Mouse (Mus musculus) urinary bladder, postnatal 10 days (tissue): Measurements from ENCODE around the gene Ift43.

Experiments
- DNase-seq: peaks from one replicate; pipeline ENCODE4 v3.0.0; 2022; ENCODE audit warnings: low spot score

The Ift43 gene

DNA sequence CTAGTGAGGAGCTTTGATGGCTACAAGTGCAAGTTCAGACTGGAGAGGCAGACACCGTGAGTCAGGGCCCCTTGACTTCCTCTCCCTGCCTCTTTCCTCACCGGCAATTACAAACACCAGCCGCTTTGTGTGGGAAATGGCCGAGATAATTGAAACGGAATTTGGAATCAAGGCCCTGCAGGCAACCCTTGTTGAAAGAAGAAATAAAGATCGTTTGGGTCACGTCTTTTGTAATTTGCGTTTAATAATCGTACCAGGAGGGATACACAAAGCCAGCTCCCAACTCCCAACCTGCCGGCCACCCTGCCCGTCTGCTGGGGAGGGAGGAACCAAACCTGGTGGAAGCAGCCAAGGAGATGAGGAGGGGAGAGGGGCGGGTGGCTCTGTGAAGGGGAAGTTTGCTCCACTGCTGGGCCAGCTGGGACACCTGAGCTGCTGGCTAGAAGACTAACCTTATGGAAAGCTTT lies 93.2 kb downstream of the Ift43 start:
- DNase-seq, result no peak

DNA sequence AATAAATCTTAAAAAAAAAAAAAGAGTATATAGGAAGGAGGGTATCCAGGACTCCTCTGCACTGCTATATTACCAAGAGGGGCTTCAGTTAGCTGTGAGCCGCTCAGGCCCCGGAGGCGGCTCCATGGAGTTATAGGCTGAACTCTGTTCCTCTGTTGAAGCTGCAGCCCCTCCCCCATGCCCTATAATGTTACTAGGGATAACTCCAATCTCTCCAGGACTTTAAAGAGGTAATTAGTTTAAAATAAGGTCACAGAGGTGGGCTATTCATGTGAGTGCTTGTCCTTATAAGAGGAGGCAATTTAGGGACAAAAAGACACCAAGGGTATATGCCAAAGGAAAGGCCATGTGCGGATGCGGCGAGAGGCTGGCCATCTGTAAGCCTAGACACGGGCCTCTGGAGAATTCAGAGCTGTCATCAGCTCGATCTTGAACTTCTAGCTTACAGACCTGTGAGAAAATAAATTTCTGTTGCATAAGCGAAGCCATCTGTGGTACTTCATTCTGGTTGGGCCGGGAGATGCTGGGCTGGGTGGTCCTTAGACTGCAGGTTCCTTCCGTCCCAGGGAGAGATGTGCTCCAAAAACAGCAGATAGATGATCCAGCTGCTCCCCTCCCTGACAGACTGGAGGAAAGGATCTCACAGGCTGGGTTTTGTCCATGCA lies 94.5 kb downstream of the Ift43 start:
- DNase-seq, result no peak

DNA sequence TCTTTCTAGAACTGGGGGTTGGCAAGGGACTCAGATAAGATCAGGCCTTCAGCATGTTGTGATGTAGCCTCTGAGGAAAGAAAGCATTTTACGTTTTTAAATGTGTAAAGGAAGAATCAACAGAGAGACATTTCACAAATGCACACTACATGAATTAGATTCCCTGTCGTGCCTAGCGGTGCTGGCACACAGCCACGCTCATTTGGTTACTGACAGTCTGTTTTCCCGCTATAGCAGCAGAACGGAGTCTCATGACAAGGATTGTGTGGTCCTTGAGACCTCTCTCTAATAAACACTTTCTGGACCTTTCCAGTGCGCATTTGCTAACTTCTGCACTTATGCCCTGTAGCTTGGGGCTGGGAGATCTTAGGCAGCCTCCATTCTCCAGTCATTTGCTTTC lies 96.9 kb downstream of the Ift43 start:
- DNase-seq, result no peak

DNA sequence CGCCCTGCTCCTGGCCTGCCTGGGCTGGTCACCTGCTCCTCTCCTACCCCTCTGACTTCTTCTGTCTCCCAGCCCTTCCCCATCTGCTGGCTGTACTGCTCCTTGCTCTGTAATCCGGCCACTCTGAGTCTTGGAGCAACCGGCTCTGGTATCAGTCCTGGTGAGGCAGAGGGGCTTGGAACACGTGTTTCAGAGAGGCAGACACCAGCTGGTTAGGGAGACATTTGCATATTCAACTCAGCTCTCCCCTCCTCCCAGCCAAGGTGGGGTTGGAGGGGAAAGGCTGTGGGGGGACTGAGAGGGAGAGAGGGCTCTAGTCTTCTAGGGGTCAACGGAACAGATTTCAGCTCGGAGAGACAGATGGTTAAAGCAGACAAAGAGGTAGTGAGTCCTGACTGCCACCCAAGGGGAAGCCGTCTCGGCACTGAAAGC lies 99.0 kb downstream of the Ift43 start:
- no peak for DNase-seq

DNA sequence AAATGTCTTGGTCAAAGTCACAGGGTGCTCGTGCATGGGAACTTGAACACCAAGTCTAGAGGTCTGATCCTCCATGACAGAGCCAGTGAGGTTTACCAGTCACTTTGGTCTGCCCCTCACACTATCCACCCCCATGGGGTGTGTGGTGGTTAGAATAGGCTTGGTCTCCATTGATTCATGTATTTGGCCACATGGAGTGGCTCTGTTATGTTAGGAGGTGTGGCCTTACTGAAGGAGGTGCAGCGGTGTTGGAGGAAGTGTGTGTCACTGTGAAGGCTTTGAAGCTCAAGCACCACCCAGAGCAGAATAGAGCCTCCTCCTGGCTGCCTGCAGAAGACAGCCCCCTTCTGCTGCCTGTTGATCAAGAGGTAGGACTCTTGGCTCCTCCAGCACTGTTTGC lies 99.5 kb downstream of the Ift43 start:
- DNase-seq, result no peak

DNA sequence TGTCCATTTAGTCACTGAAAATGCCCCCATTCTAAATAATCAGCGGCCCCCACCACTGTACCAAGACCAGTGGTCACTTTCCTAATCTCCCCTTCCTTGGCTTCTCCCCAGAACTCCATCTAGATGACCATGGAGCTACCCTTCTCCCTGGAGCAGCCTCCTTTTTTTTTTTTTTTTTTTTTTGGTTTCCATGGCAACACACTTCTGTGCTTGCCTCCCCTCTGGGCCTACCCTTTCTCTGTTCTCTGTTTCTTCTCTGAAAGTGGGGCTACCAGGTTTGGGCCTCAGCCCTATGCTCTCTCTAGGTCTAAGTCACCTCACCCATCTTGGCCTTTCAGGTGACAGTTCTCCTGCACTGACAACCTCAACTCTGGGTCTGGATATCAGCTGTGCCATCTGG lies 100.1 kb downstream of the Ift43 start:
- no peak for DNase-seq

DNA sequence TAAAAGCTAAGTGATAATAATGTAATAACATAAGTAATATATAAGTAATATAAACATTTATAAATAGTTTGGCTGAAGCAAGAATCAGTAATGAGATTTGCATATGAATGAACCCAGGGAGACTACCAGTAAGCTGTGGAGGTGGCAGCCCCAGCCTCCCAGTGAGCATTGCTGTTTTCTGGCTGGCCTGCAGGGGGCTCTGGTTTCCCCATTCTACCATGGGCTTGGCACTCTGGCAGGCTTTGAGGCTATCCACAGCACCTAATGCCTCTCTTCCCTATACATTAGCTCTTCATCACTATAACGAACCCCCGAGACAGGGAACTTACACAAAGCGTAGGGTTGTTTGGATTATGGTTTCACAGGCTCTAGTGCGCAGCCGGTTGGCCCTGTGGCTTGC lies 105.8 kb downstream of the Ift43 start:
- no peak for DNase-seq

DNA sequence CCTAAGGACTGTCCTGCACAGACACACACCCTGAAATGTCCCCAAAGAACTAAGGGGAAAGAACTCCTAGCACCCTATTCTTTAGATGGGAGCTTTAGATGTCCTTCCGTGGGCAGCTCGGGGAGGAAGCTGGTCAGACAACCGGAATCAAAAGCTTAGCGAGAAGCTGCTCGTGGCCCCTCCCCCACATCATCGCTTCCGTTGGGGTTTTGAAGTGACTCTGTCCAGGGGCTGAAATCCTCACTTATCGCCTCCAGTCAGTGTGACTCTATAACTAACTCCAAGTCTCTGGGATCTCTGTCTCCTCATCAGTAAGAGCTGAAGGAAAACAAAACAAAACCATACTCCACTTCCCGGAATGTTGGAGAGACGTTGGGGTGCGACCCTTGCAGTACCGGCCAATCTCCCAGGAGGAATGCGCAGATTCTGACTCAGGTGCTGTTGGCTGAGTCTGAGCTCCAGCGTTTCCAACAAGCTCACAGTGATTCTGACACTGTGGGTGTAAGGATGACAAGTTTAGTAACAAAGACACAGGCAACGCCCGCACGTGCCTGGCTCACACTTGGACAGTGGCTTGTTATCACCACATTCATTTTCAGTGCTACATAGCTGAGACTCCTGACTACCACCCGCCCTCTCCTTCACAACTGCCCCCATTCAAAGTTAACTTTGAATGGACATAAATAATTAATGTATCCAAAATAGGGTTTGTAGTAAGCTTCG lies 107.4 kb downstream of the Ift43 start:
- DNase-seq, result no peak

DNA sequence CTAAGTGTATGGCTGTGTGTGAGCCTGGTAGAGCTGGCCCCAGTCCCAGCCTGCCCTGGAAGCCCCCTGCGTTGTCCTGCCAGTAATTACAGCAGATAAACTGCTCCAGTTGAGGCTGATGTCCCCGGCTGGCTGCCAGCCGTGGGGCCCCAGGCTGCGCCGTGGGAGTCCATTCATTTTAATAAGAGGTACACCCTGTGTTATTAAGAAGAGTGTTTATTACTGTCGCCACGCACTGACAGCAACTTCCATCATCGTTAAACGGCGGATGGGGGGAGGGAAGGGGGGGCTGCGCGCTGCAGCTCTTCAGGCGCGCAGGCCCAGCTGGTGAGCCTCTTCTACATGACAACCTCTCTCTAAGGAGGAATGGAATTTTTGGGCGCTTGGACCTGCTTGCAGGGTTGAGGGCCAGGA lies 109.7 kb downstream of the Ift43 start:
- no peak for DNase-seq

DNA sequence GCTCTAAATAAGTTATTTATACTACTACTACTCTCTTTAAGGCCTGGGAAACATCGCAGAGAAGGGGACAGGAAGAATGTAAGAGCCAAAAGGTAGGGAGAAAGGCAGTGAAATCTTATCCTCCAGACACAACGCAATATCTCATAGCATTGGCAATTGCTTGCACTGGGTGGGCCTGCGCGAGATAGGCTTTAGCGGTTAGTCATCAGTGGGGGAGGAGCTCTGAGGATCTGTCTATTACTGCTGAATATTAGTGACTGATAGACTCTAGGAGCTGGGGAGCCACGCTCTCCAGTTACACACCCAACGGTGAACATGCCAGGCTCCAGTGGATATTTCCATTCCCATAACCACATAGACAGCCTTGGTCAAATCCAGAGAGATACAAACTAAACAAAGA lies 114.6 kb downstream of the Ift43 start:
- no peak for DNase-seq

DNA sequence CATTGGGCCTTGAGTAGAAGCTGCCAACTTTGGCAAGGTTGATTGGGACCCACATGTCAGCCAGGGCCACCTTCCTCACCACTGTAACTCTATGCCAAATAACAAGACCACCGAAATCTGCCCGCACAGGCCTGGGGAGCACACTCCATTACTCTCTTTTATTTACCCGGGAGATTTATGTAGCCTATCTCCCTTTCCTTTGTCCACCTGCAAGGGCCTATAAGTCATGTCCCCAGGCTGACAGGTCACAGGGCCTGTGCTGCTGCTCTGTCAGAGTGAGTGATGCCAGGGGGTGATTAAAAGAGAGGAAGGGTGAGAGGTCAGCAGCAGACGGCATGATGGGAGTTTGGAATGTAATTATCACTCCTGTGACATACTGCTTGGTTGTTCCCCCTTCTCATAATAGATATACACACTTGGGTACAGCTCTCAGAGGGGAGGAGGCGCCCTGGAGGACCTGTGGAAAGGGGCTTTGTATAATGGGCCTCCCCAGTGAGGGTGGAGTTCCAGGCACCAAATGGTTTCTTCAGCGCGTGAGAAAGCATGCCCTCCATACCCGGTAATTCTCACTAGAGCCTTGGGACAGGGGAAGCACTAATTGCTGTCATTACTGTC lies 121.2 kb downstream of the Ift43 start:
- DNase-seq, result no peak

DNA sequence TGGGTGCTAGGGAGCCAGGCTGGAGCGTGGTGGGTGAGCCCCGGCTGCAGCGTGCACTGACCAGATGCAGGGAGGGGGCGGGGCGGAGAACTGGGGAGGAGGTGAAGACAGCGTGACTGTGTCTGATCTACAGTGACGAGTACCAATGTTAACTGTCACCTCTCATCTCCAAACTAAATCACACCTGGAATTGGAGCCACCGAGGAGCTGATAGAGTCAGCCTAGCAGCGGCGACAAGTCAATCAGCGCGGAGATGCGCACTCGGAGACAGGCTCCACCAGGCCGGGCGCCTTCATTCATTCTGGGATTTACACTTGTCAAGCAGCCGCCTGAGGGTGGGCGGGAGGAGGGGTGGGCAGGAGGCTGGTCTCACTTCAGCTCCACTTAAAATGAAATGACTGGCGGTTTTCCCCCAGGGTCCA lies 128.8 kb downstream of the Ift43 start:
- no peak for DNase-seq
